Comparison of ENCODE assay signal across 10 mouse cellular contexts in the genomic region with DNA sequence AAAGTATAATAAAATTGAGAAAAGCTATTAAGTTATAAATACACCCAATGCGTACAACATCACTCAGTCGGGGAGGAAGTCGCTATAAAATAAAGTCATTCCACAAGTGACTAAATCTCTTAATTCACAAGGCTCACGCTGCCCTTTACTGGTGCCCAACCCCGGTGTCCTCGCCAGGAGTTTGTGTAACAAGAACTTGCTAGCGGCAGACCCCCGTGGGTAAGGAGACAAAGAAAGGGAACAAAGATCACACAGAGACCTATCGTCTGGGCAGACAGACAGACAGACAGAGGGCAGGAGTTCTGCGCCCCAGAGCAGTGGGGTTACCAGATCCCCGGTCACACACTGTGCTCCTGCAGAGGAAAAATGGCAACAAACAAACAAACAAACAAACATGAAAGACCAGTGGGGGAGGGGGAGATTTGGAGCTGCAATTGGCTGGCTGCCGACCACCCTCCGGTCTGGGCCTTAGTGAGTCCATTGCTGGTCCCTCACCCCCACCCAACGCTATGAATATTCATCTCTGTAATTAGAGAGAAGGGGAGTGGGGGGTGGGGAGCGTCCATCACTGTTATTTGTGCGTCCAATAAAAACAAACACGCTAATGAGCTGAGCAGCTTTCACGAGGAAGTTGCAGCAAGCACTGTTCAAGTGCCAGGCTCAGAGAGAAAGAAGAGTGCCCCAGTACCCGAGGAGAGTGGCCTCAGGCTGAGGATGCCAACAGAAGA. TPM values are rescaled to one million over a fixed set of nuclear protein-coding genes. Genes with fewer than 3 reads are reported as not detected.
A peak's percentile ranks its signal among the peaks of the same experiment; 100 is the strongest.
DNase-seq lines count a peak whose midpoint lies in the region; ATAC-seq and TF ChIP-seq lines count a peak whose summit lies in the region.
"Had no signal": no experiment of that assay in that cellular context is flagged by ENCODE, and none has a peak within 500 bp of the region (broad histone marks: within the 10 kb centered on the region; RNA-seq: fewer than 3 reads in every experiment).

No protein-coding gene starts in this region.

- no peak for ATAC-seq in heart, embryonic 12.5 days (ENCODE audit: insufficient number of reproducible peaks, low FRiP score)
- ATAC-seq in forebrain, embryonic 16.5 days = peak; percentile 81
- ATAC-seq in limb, embryonic 14.5 days (ENCODE audit: low FRiP score, low read depth) = no peak

- peaks cover 15% of the 10 kb centered on the region for H3K4me1 ChIP-seq in heart, embryonic 12.5 days (replicated peaks)
- H3K4me1 ChIP-seq in forebrain, embryonic 16.5 days (replicated peaks; ENCODE audit: control insufficient read depth, insufficient read depth, low read length) = peaks cover 25% of the 10 kb centered on the region
- peaks cover 9% of the 10 kb centered on the region; the same call in 1 of the 2 replicates for H3K4me1 ChIP-seq in limb, embryonic 14.5 days (ENCODE audit: control insufficient read depth, insufficient read depth, low read length)

- no peaks in the 10 kb centered on the region for H3K9me3 ChIP-seq in heart, embryonic 12.5 days (replicated peaks)
- H3K9me3 ChIP-seq in forebrain, embryonic 16.5 days (ENCODE audit: control insufficient read depth, low read length) = no peaks in the 10 kb centered on the region
- no peaks in the 10 kb centered on the region for H3K9me3 ChIP-seq in limb, embryonic 14.5 days (ENCODE audit: control insufficient read depth, low read length)
- H3K9me3 ChIP-seq: limb, embryonic 15.5 days had no signal

- no peaks in the 10 kb centered on the region for H3K36me3 ChIP-seq in heart, embryonic 12.5 days
- H3K36me3 ChIP-seq in forebrain, embryonic 16.5 days (ENCODE audit: control insufficient read depth, insufficient read depth) = no peaks in the 10 kb centered on the region
- H3K36me3 ChIP-seq in limb, embryonic 14.5 days (ENCODE audit: control insufficient read depth, insufficient read depth, low read length) = no peaks in the 10 kb centered on the region
- H3K36me3 ChIP-seq: limb, embryonic 15.5 days had no signal

- H3K4me2 ChIP-seq in heart, embryonic 12.5 days = peak overlapping the region; percentile 4
- H3K4me2 ChIP-seq in forebrain, embryonic 16.5 days (ENCODE audit: low read length) = peak overlapping the region; percentile 34
- H3K4me2 ChIP-seq in limb, embryonic 14.5 days (replicated peaks; ENCODE audit: low read depth, low read length, severe bottlenecking) = 0 out of 2 replicates have a peak overlapping the region, but pooled peaks have one; percentile 15
- H3K4me2 ChIP-seq: limb, embryonic 15.5 days had no signal

- peaks cover 48% of the 10 kb centered on the region for H3K27me3 ChIP-seq in heart, embryonic 12.5 days (replicated peaks)
- peaks cover 65% of the 10 kb centered on the region for H3K27me3 ChIP-seq in forebrain, embryonic 16.5 days (replicated peaks; ENCODE audit: control insufficient read depth, insufficient read depth, low read length)
- no peaks in the 10 kb centered on the region for H3K27me3 ChIP-seq in limb, embryonic 14.5 days (ENCODE audit: control insufficient read depth, insufficient read depth, low read length)

- 5% methylated on average over 19 of the region's 19 CpGs for WGBS in heart, embryonic 12.5 days
- whole genome bisulfite sequencing in forebrain, embryonic 16.5 days = under 1% methylated on average over 19 of the region's 19 CpGs
- 3% methylated on average over 19 of the region's 19 CpGs for WGBS in limb, embryonic 14.5 days

- no peak for TF ChIP-seq POLR2A in limb, embryonic 14.5 days (IDR thresholded peaks at IDR 0.05; ENCODE audit: borderline replicate concordance, extremely low read depth, insufficient read depth, insufficient read length)

- no peak overlapping the region for H3K9ac ChIP-seq in heart, embryonic 12.5 days
- H3K9ac ChIP-seq in forebrain, embryonic 16.5 days (replicated peaks; ENCODE audit: low read depth, low read length) = no peak overlapping the region; the same call in 1 of the 2 replicates
- H3K9ac ChIP-seq in limb, embryonic 14.5 days (ENCODE audit: low read depth, low read length, severe bottlenecking) = no peak overlapping the region
- H3K9ac ChIP-seq: limb, embryonic 15.5 days had no signal

- no peak overlapping the region for H3K27ac ChIP-seq in heart, embryonic 12.5 days (ENCODE audit: poor library complexity, severe bottlenecking)
- H3K27ac ChIP-seq in forebrain, embryonic 16.5 days (ENCODE audit: low read length) = no peak overlapping the region
- no peak overlapping the region for H3K27ac ChIP-seq in limb, embryonic 14.5 days (replicated peaks; ENCODE audit: low read depth, low read length)
- H3K27ac ChIP-seq: limb, embryonic 15.5 days had no signal

- no peak overlapping the region for H3K4me3 ChIP-seq in heart, embryonic 12.5 days
- no peak overlapping the region for H3K4me3 ChIP-seq in forebrain, embryonic 16.5 days (replicated peaks; ENCODE audit: low read length)
- H3K4me3 ChIP-seq in limb, embryonic 14.5 days (replicated peaks; ENCODE audit: low read length) = no peak overlapping the region
- H3K4me3 ChIP-seq: limb, embryonic 15.5 days had no signal

- no peak for DNase-seq in heart, adult 11 months
- DNase-seq in ES-CJ7 (ENCODE audit: low read depth, low spot score) (peak; percentile 36), liver (no peak)
- no peak for DNase-seq in limb, embryonic 14.5 days (ENCODE audit: low spot score)
- no peak for DNase-seq in cerebellum, adult 11-12 months
- no peak for DNase-seq in urinary bladder, adult 2 months (ENCODE audit: low spot score)
- DNase-seq: kidney, postnatal 25 days had no signal

RNA-seq across cellular contexts. Expression of gene Mrm1, which starts 39.0 kb away (rescaled TPM):
- polyA plus RNA-seq in heart, embryonic 12.5 days (2016; fragmentation: Nextera tagmentation; extraction: Ambion mirVana) = 12.9 and 17.3 TPM in 2 replicates
- polyA plus RNA-seq in forebrain, embryonic 16.5 days (2015; fragmentation: Nextera tagmentation; extraction: Ambion mirVana) = 14.0 and 15.9 TPM in 2 replicates
- 10.9 and 11.8 TPM in 2 replicates for polyA plus RNA-seq in limb, embryonic 14.5 days (2012; rRNA removed)
- polyA plus RNA-seq in limb, embryonic 14.5 days (2014; fragmentation: Nextera tagmentation; extraction: Ambion mirVana) = 10.6 and 11.8 TPM in 2 replicates
- 10.8 and 13.1 TPM in 2 replicates for polyA plus RNA-seq in urinary bladder, adult 2 months (2012; rRNA removed)

RNA-seq across cellular contexts. Expression of gene Dhrs11, which starts 48.5 kb away (rescaled TPM):
- 25.2 and 26.8 TPM in 2 replicates for polyA plus RNA-seq in heart, embryonic 12.5 days (2016; fragmentation: Nextera tagmentation; extraction: Ambion mirVana)
- 3.7 and 4.3 TPM in 2 replicates for polyA plus RNA-seq in forebrain, embryonic 16.5 days (2015; fragmentation: Nextera tagmentation; extraction: Ambion mirVana)
- polyA plus RNA-seq in limb, embryonic 14.5 days (2012; rRNA removed) = 22.6 and 29.7 TPM in 2 replicates
- polyA plus RNA-seq in limb, embryonic 14.5 days (2014; fragmentation: Nextera tagmentation; extraction: Ambion mirVana) = 11.5 and 16.2 TPM in 2 replicates
- polyA plus RNA-seq in urinary bladder, adult 2 months (2012; rRNA removed) = 13.5 and 15.8 TPM in 2 replicates
